Mouse (Mus musculus): ENCODE data around the gene Gtf3c2. TPM values are rescaled to one million over a fixed set of nuclear protein-coding genes. Genes with fewer than 3 reads are reported as not detected.
A peak's percentile ranks its signal among the peaks of the same experiment; 100 is the strongest.

Gene Gtf3c2
- not detected in 2 replicates for polyA plus RNA-seq (2012; ENCODE audit: insufficient read depth, insufficient read length, low replicate concordance, missing spikeins)

GRCm38 (mm10) chr5:31179766-31180630 is at the start of gene Gtf3c2, which contains the start of gene Gm29609:
Gtf3c2 (minus strand) TSS chr5:31180144.
Gm29609 (minus strand) TSS chr5:31179911.
- Histone ChIP-seq H3K4me3 (ENCODE audit: insufficient read depth, low read depth, low read length) (peak within 1 kb of the TSS; percentile 70), H3K27ac (ENCODE audit: insufficient read depth, low read depth, low read length) (peak within 1 kb of the TSS; percentile 88), H3K4me1 (ENCODE audit: control insufficient read depth, insufficient read depth, low read length) (0 out of 2 replicates have a peak, but pooled peaks cover 3% of the 10 kb centered on the region)
- under 1% methylated on average over 59 of the region's 59 CpGs for WGBS
- TF ChIP-seq CTCF (IDR thresholded peaks at IDR 0.05; ENCODE audit: insufficient read depth, low read depth, low read length) (no peak), POLR2A (IDR thresholded peaks at IDR 0.05; ENCODE audit: insufficient read depth, low read depth, low read length) (peak; percentile 75; the same call in 1 of the 2 replicates)

DNA sequence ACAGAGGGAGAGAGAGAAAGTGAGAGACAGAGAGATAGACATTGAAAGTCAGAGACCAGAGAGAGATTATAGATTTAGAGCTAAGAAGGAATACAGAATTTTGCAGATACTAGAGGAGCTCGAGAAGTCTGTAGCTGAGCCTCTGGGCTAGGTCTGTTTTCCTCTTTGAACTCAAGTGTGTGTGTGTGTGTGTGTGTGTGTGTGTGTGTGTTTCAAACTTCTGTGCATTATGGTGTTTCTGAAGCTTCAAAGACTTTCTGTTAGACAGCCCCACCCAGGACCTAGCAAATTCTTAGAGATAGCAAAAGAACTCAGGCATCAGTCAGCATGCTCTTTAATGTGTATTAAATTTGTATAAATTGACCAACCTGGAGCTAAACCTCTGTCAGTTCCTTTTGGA is 46.7 kb upstream of the Gtf3c2 start:
- 82% methylated on average over 1 of the region's 1 CpGs for WGBS
- no peak for TF ChIP-seq CTCF (IDR thresholded peaks at IDR 0.05; ENCODE audit: insufficient read depth, low read depth, low read length)
- TF ChIP-seq POLR2A (IDR thresholded peaks at IDR 0.05; ENCODE audit: insufficient read depth, low read depth, low read length): no peak
- H3K4me1 ChIP-seq (ENCODE audit: control insufficient read depth, insufficient read depth, low read length): no peaks in the 10 kb centered on the region

GRCm38 (mm10) chr5:31222696-31223095 is 42.8 kb upstream of the Gtf3c2 start:
- TF ChIP-seq CTCF (IDR thresholded peaks at IDR 0.05; ENCODE audit: insufficient read depth, low read depth, low read length): no peak
- no peak for TF ChIP-seq POLR2A (IDR thresholded peaks at IDR 0.05; ENCODE audit: insufficient read depth, low read depth, low read length)
- Histone ChIP-seq H3K27ac (ENCODE audit: insufficient read depth, low read depth, low read length) (no peak overlapping the region), H3K4me3 (ENCODE audit: insufficient read depth, low read depth, low read length) (no peak overlapping the region), H3K4me1 (ENCODE audit: control insufficient read depth, insufficient read depth, low read length) (0 out of 2 replicates have a peak, but pooled peaks cover 2% of the 10 kb centered on the region)
- 93% methylated on average over 9 of the region's 9 CpGs for WGBS

More for the DNA sequence above, 46.7 kb upstream of the Gtf3c2 start:
- H3K27ac ChIP-seq (ENCODE audit: insufficient read depth, low read depth, low read length): no peak overlapping the region
- H3K4me3 ChIP-seq (ENCODE audit: insufficient read depth, low read depth, low read length): no peak overlapping the region

DNA sequence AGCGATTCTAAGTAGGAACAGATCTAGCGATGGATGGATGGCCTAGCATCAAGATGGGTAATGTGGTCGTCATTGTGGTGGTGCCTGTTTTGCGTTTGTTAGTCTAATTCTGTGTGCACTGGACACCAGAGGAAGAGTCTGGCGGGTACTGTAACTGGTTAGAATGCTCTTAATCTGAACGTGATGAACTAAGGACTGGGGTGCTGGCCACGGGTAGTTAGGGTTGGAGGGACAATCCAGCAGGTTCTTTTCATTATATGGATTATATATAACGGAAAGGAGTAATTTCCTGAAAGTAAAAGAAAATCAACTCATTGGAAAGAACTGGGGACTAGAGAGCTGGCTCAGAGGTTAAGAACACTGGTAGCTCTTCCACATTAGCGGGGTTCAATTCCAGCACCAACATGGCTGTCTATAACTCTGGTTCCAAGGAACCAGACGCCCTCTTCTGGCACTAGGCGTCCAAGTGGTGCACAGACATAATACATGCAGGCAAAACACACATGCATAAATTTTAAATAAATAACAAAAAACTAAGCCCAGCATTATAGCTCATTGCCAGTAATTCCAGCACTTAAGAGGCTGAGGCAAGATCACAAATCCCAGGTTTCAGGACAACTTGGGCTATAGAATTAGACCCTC is 41.5 kb upstream of the Gtf3c2 start:
- Histone ChIP-seq H3K4me3 (ENCODE audit: insufficient read depth, low read depth, low read length) (peak overlapping the region; percentile 97), H3K27ac (ENCODE audit: insufficient read depth, low read depth, low read length) (peak overlapping the region; percentile 54; the same call in 1 of the 2 replicates), H3K4me1 (ENCODE audit: control insufficient read depth, insufficient read depth, low read length) (0 out of 2 replicates have a peak, but pooled peaks cover 2% of the 10 kb centered on the region)
- WGBS: 8% methylated on average over 11 of the region's 11 CpGs
- TF ChIP-seq POLR2A (IDR thresholded peaks at IDR 0.05; ENCODE audit: insufficient read depth, low read depth, low read length): no peak
- no peak for TF ChIP-seq CTCF (IDR thresholded peaks at IDR 0.05; ENCODE audit: insufficient read depth, low read depth, low read length)

DNA sequence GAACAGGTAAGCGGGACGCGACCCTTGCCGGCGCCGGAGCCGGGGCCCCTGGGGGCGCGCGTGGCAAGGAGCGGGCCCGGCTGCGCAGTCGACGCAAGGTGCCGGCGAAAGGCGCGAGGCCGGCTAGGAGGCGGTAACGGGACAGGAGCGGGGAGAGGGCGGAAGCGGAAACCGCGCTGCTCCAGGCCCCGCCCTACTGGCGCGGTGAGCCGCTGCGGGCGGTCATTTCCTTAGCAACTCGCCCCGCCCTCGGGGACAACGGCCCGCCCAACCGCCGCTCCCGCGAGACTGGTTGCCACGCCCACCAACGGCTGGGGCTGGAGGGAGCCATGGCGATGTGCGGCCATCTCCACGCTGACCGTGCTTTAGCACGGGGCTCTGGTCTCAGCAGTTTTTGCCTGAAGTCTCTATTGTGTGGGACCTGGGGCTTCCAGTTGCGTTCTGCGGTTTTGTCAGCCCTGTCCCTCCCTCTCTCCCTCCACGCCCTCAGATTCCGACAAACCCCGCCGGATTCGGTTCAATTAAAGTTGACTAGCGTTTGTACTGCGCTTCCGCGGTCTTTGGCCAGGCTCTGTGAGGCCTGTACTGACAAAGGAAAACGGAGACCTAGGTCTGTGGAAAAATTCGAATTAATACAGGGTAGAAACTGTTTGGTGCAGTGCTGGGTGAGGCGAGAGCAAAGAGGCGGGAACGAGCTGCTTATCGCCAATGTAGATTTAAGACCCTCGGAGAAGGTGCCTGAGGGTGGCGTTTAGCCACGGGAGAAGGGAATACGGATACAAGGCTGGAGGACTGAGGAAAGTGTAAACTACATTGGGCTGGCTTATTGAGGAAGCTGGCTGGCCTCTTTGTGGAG is 40.7 kb upstream of the Gtf3c2 start, which contains the start of gene Ppm1g:
TSS of gene Ppm1g (minus strand) at position 240 of the 856 bp plus-strand sequence.
- peak; percentile 95 for TF ChIP-seq POLR2A (IDR thresholded peaks at IDR 0.05; ENCODE audit: insufficient read depth, low read depth, low read length)
- TF ChIP-seq CTCF (IDR thresholded peaks at IDR 0.05; ENCODE audit: insufficient read depth, low read depth, low read length): no peak
- WGBS: under 1% methylated on average over 68 of the region's 70 CpGs
- H3K4me1 ChIP-seq (ENCODE audit: control insufficient read depth, insufficient read depth, low read length): 0 out of 2 replicates have a peak, but pooled peaks cover 2% of the 10 kb centered on the region
- H3K4me3 ChIP-seq (ENCODE audit: insufficient read depth, low read depth, low read length): peak within 1 kb of the TSS; percentile 97
- H3K27ac ChIP-seq (ENCODE audit: insufficient read depth, low read depth, low read length): peak within 1 kb of the TSS; percentile 64

GRCm38 (mm10) chr5:31219911-31220447 is 40.0 kb upstream of the Gtf3c2 start:
- Histone ChIP-seq H3K27ac (ENCODE audit: insufficient read depth, low read depth, low read length) (peak overlapping the region; percentile 64), H3K4me1 (ENCODE audit: control insufficient read depth, insufficient read depth, low read length) (0 out of 2 replicates have a peak, but pooled peaks cover 2% of the 10 kb centered on the region), H3K4me3 (ENCODE audit: insufficient read depth, low read depth, low read length) (peak overlapping the region; percentile 97)
- under 1% methylated on average over 40 of the region's 40 CpGs for WGBS
- TF ChIP-seq POLR2A (IDR thresholded peaks at IDR 0.05; ENCODE audit: insufficient read depth, low read depth, low read length) (no peak), CTCF (IDR thresholded peaks at IDR 0.05; ENCODE audit: insufficient read depth, low read depth, low read length) (no peak)

DNA sequence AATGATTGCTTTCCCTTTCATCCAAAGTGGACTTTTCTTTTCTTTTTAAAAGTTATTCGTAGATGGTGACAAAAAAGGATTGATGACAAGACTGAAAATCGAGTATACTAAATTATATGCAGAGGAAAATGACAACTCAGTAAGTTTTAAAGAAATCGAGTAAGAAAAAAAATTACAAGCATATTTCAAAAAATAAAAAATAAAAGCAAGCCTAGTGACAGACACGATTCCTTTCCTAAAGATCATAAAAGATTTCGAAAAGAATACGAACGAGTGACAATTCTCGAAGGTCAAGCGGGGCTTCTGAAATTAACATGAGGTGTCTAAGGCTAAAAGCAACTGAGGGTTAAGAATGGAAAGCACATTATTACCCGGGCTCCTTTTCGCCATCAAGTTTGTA is 39.5 kb upstream of the Gtf3c2 start:
- no peak for TF ChIP-seq POLR2A (IDR thresholded peaks at IDR 0.05; ENCODE audit: insufficient read depth, low read depth, low read length)
- no peak for TF ChIP-seq CTCF (IDR thresholded peaks at IDR 0.05; ENCODE audit: insufficient read depth, low read depth, low read length)
- Histone ChIP-seq H3K27ac (ENCODE audit: insufficient read depth, low read depth, low read length) (no peak overlapping the region), H3K4me1 (ENCODE audit: control insufficient read depth, insufficient read depth, low read length) (0 out of 2 replicates have a peak, but pooled peaks cover 2% of the 10 kb centered on the region), H3K4me3 (ENCODE audit: insufficient read depth, low read depth, low read length) (peak overlapping the region; percentile 97)
- WGBS: 1% methylated on average over 11 of the region's 11 CpGs

- H3K4me3 ChIP-seq (ENCODE audit: insufficient read depth, low read depth, low read length): no peak overlapping the region
- 3% methylated on average over 2 of the region's 2 CpGs for WGBS
- TF ChIP-seq POLR2A (IDR thresholded peaks at IDR 0.05; ENCODE audit: insufficient read depth, low read depth, low read length) (no peak), CTCF (IDR thresholded peaks at IDR 0.05; ENCODE audit: insufficient read depth, low read depth, low read length) (no peak)
- no peak overlapping the region for H3K27ac ChIP-seq (ENCODE audit: insufficient read depth, low read depth, low read length)
- 0 out of 2 replicates have a peak, but pooled peaks cover 2% of the 10 kb centered on the region for H3K4me1 ChIP-seq (ENCODE audit: control insufficient read depth, insufficient read depth, low read length)
These were observed 39.1 kb upstream of the Gtf3c2 start for GRCm38 (mm10) chr5:31219070-31219469.

Data from olfactory bulb, adult 2 months (tissue).